Mouse (Mus musculus) forebrain, embryonic 10.5 days (tissue): ENCODE data around the gene Fgfr2. TPM values are rescaled to one million over a fixed set of nuclear protein-coding genes. Genes with fewer than 3 reads are reported as not detected.

ENCODE experiments used
- DNase-seq: peaks from one replicate; pipeline ENCODE4 v3.0.0-alpha.2; 2017; ENCODE audit warnings: low spot score; ENCODE audit errors: extremely low spot score
- H3K27ac ChIP-seq: fragments of 300-500 bp; sonication (generic); 2 replicates; pipeline ENCODE4 v1.5.1; 2016; ENCODE audit warnings: mild to moderate bottlenecking
- H3K27me3 ChIP-seq: fragments of 300-500 bp; sonication (generic); 2 replicates; pipeline ENCODE4 v1.6.1; 2016; ENCODE audit warnings: mild to moderate bottlenecking; ENCODE audit not compliant: poor library complexity, severe bottlenecking
- H3K36me3 ChIP-seq: fragments of 300-500 bp; sonication (generic); replicated peaks from 2 replicates; pipeline ENCODE4 v1.6.1; 2016; ENCODE audit warnings: mild to moderate bottlenecking, moderate library complexity
- H3K4me1 ChIP-seq: fragments of 300-500 bp; sonication (generic); 2 replicates; pipeline ENCODE4 v1.6.1; 2016
- H3K4me3 ChIP-seq: fragments of 300-500 bp; sonication (generic); 2 replicates; pipeline ENCODE4 v1.5.1; 2016; ENCODE audit warnings: mild to moderate bottlenecking, moderate library complexity
- H3K9me3 ChIP-seq: fragments of 300-500 bp; sonication (generic); 2 replicates; pipeline ENCODE4 v1.6.1; 2016; ENCODE audit warnings: mild to moderate bottlenecking, moderate library complexity
- WGBS: fragments of 180-500 bp; shearing (Covaris S2); methylation state at CpG from one replicate; pipeline ENCODE4 v1.1.7; 2016; 5-methylcytosine and 5-hydroxymethylcytosine counted together
- polyA plus RNA-seq: library from polyadenylated mRNA; unstranded; fragments of >200 nt; fragmentation: Nextera tagmentation; extraction: Ambion mirVana; gene quantifications from 2 replicates; pipeline ENCODE4 v1.2.1, GENCODE M21; 2016

Gene Fgfr2
- polyA plus RNA-seq, 1 experiment from 2014 or later, result 55.7 TPM

DNA sequence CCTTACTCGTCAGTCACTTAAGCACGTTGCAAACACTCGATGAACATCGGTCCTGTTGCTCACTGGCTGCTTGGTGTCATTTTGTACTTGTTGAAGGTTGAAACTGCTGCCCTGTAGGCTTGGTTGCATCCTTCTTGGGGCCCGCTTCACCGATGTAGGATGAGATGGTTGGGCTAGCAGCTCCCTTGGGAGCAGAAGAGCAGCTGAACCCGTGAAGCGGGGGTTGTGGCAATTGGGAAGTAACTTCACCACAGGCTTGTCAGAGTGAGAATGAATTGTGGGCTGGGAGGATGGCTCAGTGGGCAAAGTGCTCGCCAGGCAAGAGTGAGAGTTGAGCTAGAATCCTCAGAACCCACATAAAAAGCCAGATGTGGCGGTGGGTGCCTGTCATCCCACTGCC, 2294.7 kb downstream of the Fgfr2 start:
- Histone ChIP-seq H3K4me1 (0 out of 2 replicates have a peak, but pooled peaks cover 4% of the 10 kb centered on the region), H3K9me3 (no peaks in the 10 kb centered on the region), H3K4me3 (no peak overlapping the region), H3K27me3 (peaks cover 57% of the 10 kb centered on the region), H3K27ac (no peak overlapping the region), H3K36me3 (no peaks in the 10 kb centered on the region)
- 91% methylated on average over 10 of the region's 10 CpGs for WGBS
- no peak for DNase-seq

GRCm38 (mm10) chr7:130827844-130828403, 2295.2 kb downstream of the Fgfr2 start:
- 0 out of 2 replicates have a peak, but pooled peaks cover 4% of the 10 kb centered on the region for H3K4me1 ChIP-seq
- no peak overlapping the region for H3K4me3 ChIP-seq
- no peaks in the 10 kb centered on the region for H3K36me3 ChIP-seq
- WGBS, result 91% methylated on average over 9 of the region's 9 CpGs
- no peak for DNase-seq
- H3K9me3 ChIP-seq, result no peaks in the 10 kb centered on the region
- no peak overlapping the region for H3K27ac ChIP-seq
- H3K27me3 ChIP-seq, result peaks cover 51% of the 10 kb centered on the region

GRCm38 (mm10) chr7:130827431-130827830, 2295.7 kb downstream of the Fgfr2 start:
- H3K4me1 ChIP-seq, result 0 out of 2 replicates have a peak, but pooled peaks cover 4% of the 10 kb centered on the region
- DNase-seq, result peak; percentile 46
- 70% methylated on average over 3 of the region's 3 CpGs for WGBS
- H3K27me3 ChIP-seq, result peaks cover 46% of the 10 kb centered on the region
- H3K27ac ChIP-seq, result no peak overlapping the region
- H3K4me3 ChIP-seq, result no peak overlapping the region
- no peaks in the 10 kb centered on the region for H3K9me3 ChIP-seq
- no peaks in the 10 kb centered on the region for H3K36me3 ChIP-seq

GRCm38 (mm10) chr7:130826343-130826742, 2296.8 kb downstream of the Fgfr2 start:
- DNase-seq, result no peak
- H3K9me3 ChIP-seq, result no peaks in the 10 kb centered on the region
- H3K4me3 ChIP-seq, result no peak overlapping the region
- H3K4me1 ChIP-seq, result 0 out of 2 replicates have a peak, but pooled peaks cover 4% of the 10 kb centered on the region
- no peak overlapping the region for H3K27ac ChIP-seq
- 87% methylated on average over 3 of the region's 3 CpGs for WGBS
- H3K27me3 ChIP-seq, result peaks cover 35% of the 10 kb centered on the region
- no peaks in the 10 kb centered on the region for H3K36me3 ChIP-seq

DNA sequence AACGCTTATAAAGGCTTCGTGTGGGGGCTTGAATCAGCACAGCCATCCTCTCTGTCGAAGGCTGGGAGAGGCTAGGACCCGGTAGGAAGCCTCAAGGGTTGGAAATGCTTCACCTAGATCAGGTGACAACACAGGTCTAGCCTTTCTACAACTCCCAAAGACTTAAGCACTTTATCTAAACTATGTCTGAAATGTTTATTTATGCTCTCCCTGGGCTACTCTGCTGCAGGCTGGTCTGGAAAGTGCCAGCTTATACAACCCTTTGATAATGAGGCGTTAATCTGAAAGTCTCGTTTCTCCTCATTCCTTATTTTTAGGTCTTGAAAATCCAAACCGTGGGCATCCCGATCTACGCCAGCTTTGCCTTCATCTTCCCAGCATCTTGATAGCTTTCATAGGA, 2299.2 kb downstream of the Fgfr2 start:
- no peak overlapping the region for H3K4me3 ChIP-seq
- DNase-seq, result no peak
- no peaks in the 10 kb centered on the region for H3K9me3 ChIP-seq
- H3K27me3 ChIP-seq, result peaks cover 17% of the 10 kb centered on the region
- H3K4me1 ChIP-seq, result no peaks in the 10 kb centered on the region
- H3K27ac ChIP-seq, result no peak overlapping the region
- no peaks in the 10 kb centered on the region for H3K36me3 ChIP-seq
- 82% methylated on average over 9 of the region's 9 CpGs for WGBS

GRCm38 (mm10) chr7:130819624-130820023, 2303.5 kb downstream of the Fgfr2 start:
- Histone ChIP-seq H3K9me3 (no peaks in the 10 kb centered on the region), H3K4me3 (no peak overlapping the region), H3K36me3 (no peaks in the 10 kb centered on the region), H3K27me3 (no peaks in the 10 kb centered on the region), H3K4me1 (no peaks in the 10 kb centered on the region), H3K27ac (no peak overlapping the region)
- 87% methylated on average over 10 of the region's 10 CpGs for WGBS
- DNase-seq, result no peak

DNA sequence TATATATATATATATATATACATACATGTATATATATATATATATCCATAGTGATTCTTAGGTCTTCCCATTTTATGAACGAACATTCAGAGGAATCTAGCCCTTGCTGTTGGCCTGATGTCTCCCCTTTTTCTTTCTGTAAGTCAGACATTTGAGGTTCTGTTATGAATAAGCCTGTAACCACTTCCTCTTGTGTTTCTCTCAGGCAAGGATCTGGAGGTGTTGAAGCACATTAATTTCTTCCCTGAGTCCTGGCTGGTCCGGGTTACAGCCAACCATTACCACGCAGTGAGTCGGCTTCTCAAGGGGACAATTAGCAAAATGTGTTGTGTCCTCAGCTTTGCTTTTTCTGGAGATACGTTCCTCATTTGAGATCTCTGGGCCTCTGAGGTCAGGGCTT, 2304.3 kb downstream of the Fgfr2 start:
- 84% methylated on average over 5 of the region's 5 CpGs for WGBS
- no peaks in the 10 kb centered on the region for H3K27me3 ChIP-seq
- no peak for DNase-seq
- no peak overlapping the region for H3K4me3 ChIP-seq
- H3K27ac ChIP-seq, result no peak overlapping the region
- no peaks in the 10 kb centered on the region for H3K9me3 ChIP-seq
- H3K4me1 ChIP-seq, result no peaks in the 10 kb centered on the region
- H3K36me3 ChIP-seq, result no peaks in the 10 kb centered on the region

DNA sequence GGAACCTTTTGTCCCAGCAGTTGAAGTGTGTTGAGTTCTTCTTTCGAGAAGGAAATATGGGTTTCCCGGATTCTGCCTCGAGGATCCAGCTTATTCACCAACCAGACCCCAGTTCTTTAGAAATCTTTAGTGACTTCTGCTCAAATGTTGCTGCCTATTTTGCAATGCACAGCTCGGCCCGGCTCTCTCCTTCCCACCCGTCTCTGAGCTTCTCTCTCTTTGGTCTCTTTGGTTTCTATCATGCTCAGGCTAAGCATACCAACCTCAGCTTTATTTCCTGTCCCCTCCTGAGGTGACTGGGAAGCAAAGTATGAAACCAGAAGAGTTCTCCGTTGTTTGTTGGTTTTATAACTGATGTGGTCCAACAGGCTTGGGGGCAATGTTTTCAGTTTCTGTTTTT, 2306.9 kb downstream of the Fgfr2 start:
- WGBS, result 89% methylated on average over 7 of the region's 7 CpGs
- H3K27me3 ChIP-seq, result no peaks in the 10 kb centered on the region
- no peak for DNase-seq

DNA sequence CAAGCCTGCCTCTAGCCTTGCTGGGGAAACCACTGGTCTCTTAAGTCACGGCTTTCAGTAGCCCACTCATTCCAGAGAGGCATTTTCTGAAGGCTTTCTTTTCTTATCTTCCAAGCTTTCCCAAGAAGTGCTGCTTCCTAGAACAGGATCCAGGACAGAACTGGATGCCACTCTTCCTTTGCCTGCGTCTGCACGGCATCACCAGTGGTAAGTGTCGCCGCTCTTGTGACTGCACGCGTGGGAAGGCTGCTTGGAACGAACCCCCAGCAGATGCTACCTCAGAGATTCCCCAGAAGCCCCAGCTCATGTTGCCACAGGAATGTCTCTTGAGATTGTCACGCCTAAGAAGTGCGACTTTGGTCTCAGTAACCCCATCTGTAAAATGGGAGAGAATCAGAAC, 2307.5 kb downstream of the Fgfr2 start:
- Histone ChIP-seq H3K27ac (no peak overlapping the region), H3K4me3 (no peak overlapping the region), H3K9me3 (no peaks in the 10 kb centered on the region), H3K27me3 (no peaks in the 10 kb centered on the region), H3K36me3 (no peaks in the 10 kb centered on the region), H3K4me1 (peaks cover 4% of the 10 kb centered on the region; the same call in 1 of the 2 replicates)
- WGBS, result 92% methylated on average over 10 of the region's 10 CpGs
- no peak for DNase-seq

More for the DNA sequence above, 2306.9 kb downstream of the Fgfr2 start:
- H3K36me3 ChIP-seq, result no peaks in the 10 kb centered on the region
- no peak overlapping the region for H3K27ac ChIP-seq
- peaks cover 4% of the 10 kb centered on the region; the same call in 1 of the 2 replicates for H3K4me1 ChIP-seq
- no peaks in the 10 kb centered on the region for H3K9me3 ChIP-seq
- no peak overlapping the region for H3K4me3 ChIP-seq

DNA sequence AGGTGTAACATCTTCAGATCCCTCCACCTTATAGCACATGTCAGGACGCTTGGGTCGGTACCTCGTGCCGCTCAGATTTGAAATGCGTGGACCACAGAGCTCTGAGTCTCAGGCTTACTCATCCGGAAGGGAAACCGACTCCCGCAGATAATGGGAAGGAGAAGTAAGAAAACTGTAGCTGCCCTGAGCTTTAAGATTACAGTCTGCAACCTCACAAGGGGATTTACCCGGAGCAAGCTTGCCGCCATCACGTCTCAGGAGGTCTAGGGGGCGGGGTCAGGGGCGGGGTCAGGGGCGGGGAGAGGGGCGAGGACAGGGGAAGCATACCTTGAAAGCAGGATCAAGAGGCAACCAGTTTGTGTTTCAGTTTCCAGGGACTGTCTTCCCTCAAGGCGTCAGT, 2310.7 kb downstream of the Fgfr2 start:
- Histone ChIP-seq H3K4me1 (peaks cover 4% of the 10 kb centered on the region; the same call in 1 of the 2 replicates), H3K27me3 (no peaks in the 10 kb centered on the region), H3K4me3 (peak overlapping the region; percentile 18; the same call in 1 of the 2 replicates), H3K27ac (no peak overlapping the region), H3K9me3 (no peaks in the 10 kb centered on the region), H3K36me3 (no peaks in the 10 kb centered on the region)
- no peak for DNase-seq
- WGBS, result 43% methylated on average over 16 of the region's 16 CpGs

GRCm38 (mm10) chr7:130810238-130810637, 2312.9 kb downstream of the Fgfr2 start:
- Histone ChIP-seq H3K36me3 (no peaks in the 10 kb centered on the region), H3K4me1 (peaks cover 4% of the 10 kb centered on the region; the same call in 1 of the 2 replicates), H3K4me3 (no peak overlapping the region), H3K9me3 (no peaks in the 10 kb centered on the region), H3K27me3 (no peaks in the 10 kb centered on the region), H3K27ac (no peak overlapping the region)
- WGBS, result 84% methylated on average over 4 of the region's 4 CpGs
- DNase-seq, result no peak

- no peak for DNase-seq
- WGBS, result 87% methylated on average over 6 of the region's 6 CpGs
Observed at GRCm38 (mm10) chr7:130808694-130809093, 2314.5 kb downstream of the Fgfr2 start.

DNA sequence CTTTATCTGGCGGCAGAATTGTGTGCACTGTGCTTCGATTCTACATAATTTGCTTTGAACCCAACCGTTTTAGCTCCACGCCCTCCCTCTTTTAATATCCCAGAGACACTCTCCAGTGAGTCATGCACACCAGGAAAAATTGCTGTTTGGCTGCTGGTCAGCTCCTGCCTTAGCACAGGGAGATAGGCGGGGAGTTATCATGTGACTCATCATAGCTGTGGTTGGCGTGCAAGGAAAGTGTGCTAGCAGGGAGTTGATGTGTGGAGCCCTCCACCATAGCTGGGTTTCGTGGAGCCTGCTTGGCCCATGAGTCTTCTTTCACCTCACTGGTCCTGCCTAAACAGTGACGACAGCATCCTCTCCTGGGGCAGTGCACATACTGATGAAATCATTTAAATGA, 2315.4 kb downstream of the Fgfr2 start:
- no peak overlapping the region for H3K27ac ChIP-seq
- peaks cover 4% of the 10 kb centered on the region; the same call in 1 of the 2 replicates for H3K4me1 ChIP-seq
- no peak for DNase-seq
- 85% methylated on average over 8 of the region's 8 CpGs for WGBS
- no peak overlapping the region for H3K4me3 ChIP-seq
- H3K36me3 ChIP-seq, result no peaks in the 10 kb centered on the region
- H3K9me3 ChIP-seq, result no peaks in the 10 kb centered on the region
- no peaks in the 10 kb centered on the region for H3K27me3 ChIP-seq

More at GRCm38 (mm10) chr7:130808694-130809093, 2314.5 kb downstream of the Fgfr2 start:
- H3K27me3 ChIP-seq, result no peaks in the 10 kb centered on the region
- H3K4me3 ChIP-seq, result no peak overlapping the region
- H3K27ac ChIP-seq, result no peak overlapping the region
- peaks cover 4% of the 10 kb centered on the region; the same call in 1 of the 2 replicates for H3K4me1 ChIP-seq
- H3K36me3 ChIP-seq, result no peaks in the 10 kb centered on the region
- no peaks in the 10 kb centered on the region for H3K9me3 ChIP-seq
